Mouse (Mus musculus) ES-E14 (cell line): ENCODE results near the gene Srsf3. TPM values are rescaled to one million over a fixed set of nuclear protein-coding genes. Genes with fewer than 3 reads are reported as not detected.

Source experiments
- DNase-seq: peaks from one replicate; pipeline ENCODE4 v3.0.0-alpha.2; 2013; ENCODE audit warnings: low read depth, low spot score
- H3K27ac ChIP-seq: 2 replicates; pipeline ENCODE4 v1.5.1; 2012; ENCODE audit warnings: low read depth, mild to moderate bottlenecking, low read length, moderate library complexity, mixed read lengths; ENCODE audit not compliant: poor library complexity, insufficient read depth, severe bottlenecking
- H3K36me3 ChIP-seq: 2 replicates; pipeline ENCODE4 v1.6.1; 2012; ENCODE audit warnings: mild to moderate bottlenecking, low read length, moderate library complexity, mixed read lengths; ENCODE audit not compliant: control insufficient read depth, poor library complexity, insufficient read depth, severe bottlenecking
- H3K4me1 ChIP-seq, 2 experiments: fragments of 150-350 bp in 1 of 2; sonication (generic) in 1 of 2; 2 replicates each; pipeline ENCODE4 v1.6.1; 2012; ENCODE audit warnings: low read length in 2 of 2, mild to moderate bottlenecking in 1 of 2, mixed read lengths in 1 of 2; ENCODE audit not compliant: control insufficient read depth in 2 of 2, insufficient read depth in 2 of 2, poor library complexity in 1 of 2
- H3K4me3 ChIP-seq, 2 experiments: fragments of 150-350 bp in 1 of 2; sonication (generic) in 1 of 2; 2 replicates each; pipeline ENCODE4 v1.5.1; 2012; ENCODE audit warnings: low read length in 2 of 2, low read depth in 1 of 2, mild to moderate bottlenecking in 1 of 2, mixed read lengths in 1 of 2; ENCODE audit not compliant: insufficient read depth in 1 of 2, poor library complexity in 1 of 2, severe bottlenecking in 1 of 2
- H3K9ac ChIP-seq: 2 replicates; pipeline ENCODE4 v1.6.1; 2012; ENCODE audit warnings: low read depth, mild to moderate bottlenecking, low read length, mixed read lengths; ENCODE audit not compliant: poor library complexity, insufficient read depth, severe bottlenecking
- H3K9me3 ChIP-seq: fragments of 150-350 bp; sonication (generic); 2 replicates; pipeline ENCODE4 v1.6.1; 2012; ENCODE audit warnings: low read depth, mild to moderate bottlenecking, low read length; ENCODE audit not compliant: control insufficient read depth, insufficient read depth
- CHD2 ChIP-seq: IDR thresholded peaks from 2 replicates; pipeline ENCODE4 v1.6.1; 2014; ENCODE audit warnings: mild to moderate bottlenecking, low read depth, low read length, inconsistent platforms
- HCFC1 ChIP-seq: IDR thresholded peaks from 2 replicates; pipeline ENCODE4 v1.6.1; 2012; ENCODE audit warnings: low read length, inconsistent platforms, borderline replicate concordance; ENCODE audit not compliant: insufficient read depth
- MAFK ChIP-seq: IDR thresholded peaks from 2 replicates; pipeline ENCODE4 v1.6.1; 2014; ENCODE audit warnings: mild to moderate bottlenecking, low read depth, low read length, inconsistent platforms; ENCODE audit not compliant: insufficient read depth
- ZC3H11A ChIP-seq: IDR thresholded peaks from 2 replicates; pipeline ENCODE4 v1.6.1; 2012; ENCODE audit warnings: low read depth, mild to moderate bottlenecking, inconsistent platforms, low read length, borderline replicate concordance
- ZNF384 ChIP-seq: IDR thresholded peaks from 2 replicates; pipeline ENCODE4 v1.6.1; 2012; ENCODE audit warnings: low read depth, low read length, inconsistent platforms
- in situ Hi-C, 2 experiments: fragments of 600-800 bp; cut with MboI; formaldehyde crosslinking; loops; one replicate each; pipeline ENCODE4 v1.15.1; 2025; ENCODE audit warnings: low sequenced_read_pairs in 2 of 2, inconsistent platforms in 1 of 2; ENCODE audit not compliant: unreplicated experiment in 2 of 2
- total RNA-seq: library from RNA; depleted of rRNA; stranded (reverse); fragments of 300-350 nt; gene quantifications from 2 replicates; pipeline ENCODE4 v1.2.3, GENCODE M21; 2012

Gene Srsf3
- total RNA-seq, 1 experiment: 317 TPM

GRCm38 (mm10) chr17:28988291-28988690, 44.1 kb upstream of the Srsf3 start:
- in situ Hi-C loops: no loop called here
- Histone ChIP-seq H3K36me3 (peaks cover 29% of the 10 kb centered on the region), H3K9ac (no peak overlapping the region), H3K4me1 (peaks cover 6 to 8% of the 10 kb centered on the region in 2 experiments; a peak in 3 of 4 replicates), H3K9me3 (no peaks in the 10 kb centered on the region), H3K4me3 (no peak overlapping the region), H3K27ac (no peak overlapping the region)
- DNase-seq: no peak
- TF ChIP-seq MAFK: no peak
- no peak for TF ChIP-seq ZC3H11A
- no peak for TF ChIP-seq CHD2
- TF ChIP-seq HCFC1: no peak
- no peak for TF ChIP-seq ZNF384

GRCm38 (mm10) chr17:28988996-28989395, 43.4 kb upstream of the Srsf3 start:
- Histone ChIP-seq H3K4me3 (no peak overlapping the region), H3K4me1 (peaks cover 1 to 4% of the 10 kb centered on the region in 2 experiments; a peak in 2 of 4 replicates), H3K36me3 (peaks cover 27% of the 10 kb centered on the region), H3K27ac (no peak overlapping the region), H3K9ac (no peak overlapping the region), H3K9me3 (no peaks in the 10 kb centered on the region)
- DNase-seq: no peak
- in situ Hi-C loops: no loop called here
- TF ChIP-seq MAFK (no peak), ZC3H11A (no peak), CHD2 (no peak), ZNF384 (no peak), HCFC1 (no peak)

GRCm38 (mm10) chr17:28990060-28990459, 42.4 kb upstream of the Srsf3 start:
- no peak overlapping the region for H3K4me3 ChIP-seq
- DNase-seq: no peak
- peaks cover 2% of the 10 kb centered on the region; the same call in 1 of the 2 replicates for H3K9me3 ChIP-seq
- H3K4me1 ChIP-seq: peaks cover 0 to 6% of the 10 kb centered on the region in 2 experiments; a peak in 2 of 4 replicates
- H3K36me3 ChIP-seq: peaks cover 30% of the 10 kb centered on the region
- no peak for TF ChIP-seq CHD2
- no peak for TF ChIP-seq HCFC1
- no peak for TF ChIP-seq ZC3H11A
- TF ChIP-seq ZNF384: no peak
- no peak for TF ChIP-seq MAFK
- H3K27ac ChIP-seq: no peak overlapping the region
- in situ Hi-C loops: no loop called here
- H3K9ac ChIP-seq: no peak overlapping the region

- Histone ChIP-seq H3K9me3 (peaks cover 2% of the 10 kb centered on the region; the same call in 1 of the 2 replicates), H3K4me1 (peaks cover 0 to 6% of the 10 kb centered on the region in 2 experiments; a peak in 2 of 4 replicates), H3K27ac (no peak overlapping the region), H3K4me3 (no peak overlapping the region), H3K36me3 (peaks cover 33% of the 10 kb centered on the region), H3K9ac (no peak overlapping the region)
- no peak for DNase-seq
- TF ChIP-seq ZC3H11A: no peak
- TF ChIP-seq ZNF384: no peak
- TF ChIP-seq HCFC1: no peak
- no peak for TF ChIP-seq CHD2
- TF ChIP-seq MAFK: no peak
- in situ Hi-C loops: no loop called here
Measured at GRCm38 (mm10) chr17:28991286-28991685, 41.1 kb upstream of the Srsf3 start.
